Mouse (Mus musculus): ENCODE results near the gene Slc10a3. TPM values are rescaled to one million over a fixed set of nuclear protein-coding genes. Genes with fewer than 3 reads are reported as not detected.

Gene Slc10a3
- polyA plus RNA-seq, 1 experiment from 2014 or later = 10.8 TPM

Other genes starting within 250 kb of the Slc10a3 start
- gene Opn1mw, start 245.9 kb downstream of the Slc10a3 start, polyA plus RNA-seq (2014; fragmentation: Nextera tagmentation; extraction: Ambion mirVana) = not detected in 2 replicates
- gene Mecp2, start 238.0 kb downstream of the Slc10a3 start, polyA plus RNA-seq (2014; fragmentation: Nextera tagmentation; extraction: Ambion mirVana) = 12.0 and 13.1 TPM in 2 replicates
- gene Tex28, start 205.5 kb downstream of the Slc10a3 start, polyA plus RNA-seq (2014; fragmentation: Nextera tagmentation; extraction: Ambion mirVana) = not detected in 2 replicates
- not detected in 2 replicates for gene Tktl1, start 196.1 kb downstream of the Slc10a3 start, polyA plus RNA-seq (2014; fragmentation: Nextera tagmentation; extraction: Ambion mirVana)
- 281 and 303 TPM in 2 replicates for gene Flna, start 123.5 kb downstream of the Slc10a3 start, polyA plus RNA-seq (2014; fragmentation: Nextera tagmentation; extraction: Ambion mirVana)
- gene Emd, start 118.7 kb downstream of the Slc10a3 start, polyA plus RNA-seq (2014; fragmentation: Nextera tagmentation; extraction: Ambion mirVana) = 34.9 and 38.2 TPM in 2 replicates
- 867 and 882 TPM in 2 replicates for gene Rpl10, start 102.5 kb downstream of the Slc10a3 start, polyA plus RNA-seq (2014; fragmentation: Nextera tagmentation; extraction: Ambion mirVana)
- gene Taz, start 91.4 kb downstream of the Slc10a3 start, polyA plus RNA-seq (2014; fragmentation: Nextera tagmentation; extraction: Ambion mirVana) = 63.1 and 72.0 TPM in 2 replicates
- 5.4 and 5.8 TPM in 2 replicates for gene Dnase1l1, start 91.0 kb downstream of the Slc10a3 start, polyA plus RNA-seq (2014; fragmentation: Nextera tagmentation; extraction: Ambion mirVana)
- gene Atp6ap1, start 76.3 kb downstream of the Slc10a3 start, polyA plus RNA-seq (2014; fragmentation: Nextera tagmentation; extraction: Ambion mirVana) = 81.1 and 84.3 TPM in 2 replicates
- gene Gdi1, start 68.4 kb downstream of the Slc10a3 start, polyA plus RNA-seq (2014; fragmentation: Nextera tagmentation; extraction: Ambion mirVana) = 176 and 207 TPM in 2 replicates
- 65.8 and 67.8 TPM in 2 replicates for gene Fam50a, start 60.3 kb downstream of the Slc10a3 start, polyA plus RNA-seq (2014; fragmentation: Nextera tagmentation; extraction: Ambion mirVana)
- 10.5 and 12.9 TPM in 2 replicates for gene Plxna3, start 44.3 kb downstream of the Slc10a3 start, polyA plus RNA-seq (2014; fragmentation: Nextera tagmentation; extraction: Ambion mirVana)
- gene Lage3, start 19.7 kb downstream of the Slc10a3 start, polyA plus RNA-seq (2014; fragmentation: Nextera tagmentation; extraction: Ambion mirVana) = 121 and 122 TPM in 2 replicates
- gene Ubl4a, start 131 bp downstream of the Slc10a3 start, polyA plus RNA-seq (2014; fragmentation: Nextera tagmentation; extraction: Ambion mirVana) = 54.6 and 56.7 TPM in 2 replicates
- gene Fam3a, start 19.9 kb upstream of the Slc10a3 start, polyA plus RNA-seq (2014; fragmentation: Nextera tagmentation; extraction: Ambion mirVana) = 26.0 and 29.4 TPM in 2 replicates
- gene Ikbkg, start 19.9 kb upstream of the Slc10a3 start, polyA plus RNA-seq (2014; fragmentation: Nextera tagmentation; extraction: Ambion mirVana) = 19.1 and 23.7 TPM in 2 replicates
- 49.1 and 57.9 TPM in 2 replicates for gene G6pdx, start 55.8 kb upstream of the Slc10a3 start, polyA plus RNA-seq (2014; fragmentation: Nextera tagmentation; extraction: Ambion mirVana)
- gene Gm6880, start 108.0 kb upstream of the Slc10a3 start, polyA plus RNA-seq (2014; fragmentation: Nextera tagmentation; extraction: Ambion mirVana) = 0.43 TPM in 1 of 2 replicates, not detected in the other
- not detected in 2 replicates for gene Olfr1326-ps1, start 201.5 kb upstream of the Slc10a3 start, polyA plus RNA-seq (2014; fragmentation: Nextera tagmentation; extraction: Ambion mirVana)
- gene Olfr1325, start 219.3 kb upstream of the Slc10a3 start, polyA plus RNA-seq (2014; fragmentation: Nextera tagmentation; extraction: Ambion mirVana) = not detected in 2 replicates